8 mouse cellular contexts compared by ENCODE assay signal in the genomic region with DNA sequence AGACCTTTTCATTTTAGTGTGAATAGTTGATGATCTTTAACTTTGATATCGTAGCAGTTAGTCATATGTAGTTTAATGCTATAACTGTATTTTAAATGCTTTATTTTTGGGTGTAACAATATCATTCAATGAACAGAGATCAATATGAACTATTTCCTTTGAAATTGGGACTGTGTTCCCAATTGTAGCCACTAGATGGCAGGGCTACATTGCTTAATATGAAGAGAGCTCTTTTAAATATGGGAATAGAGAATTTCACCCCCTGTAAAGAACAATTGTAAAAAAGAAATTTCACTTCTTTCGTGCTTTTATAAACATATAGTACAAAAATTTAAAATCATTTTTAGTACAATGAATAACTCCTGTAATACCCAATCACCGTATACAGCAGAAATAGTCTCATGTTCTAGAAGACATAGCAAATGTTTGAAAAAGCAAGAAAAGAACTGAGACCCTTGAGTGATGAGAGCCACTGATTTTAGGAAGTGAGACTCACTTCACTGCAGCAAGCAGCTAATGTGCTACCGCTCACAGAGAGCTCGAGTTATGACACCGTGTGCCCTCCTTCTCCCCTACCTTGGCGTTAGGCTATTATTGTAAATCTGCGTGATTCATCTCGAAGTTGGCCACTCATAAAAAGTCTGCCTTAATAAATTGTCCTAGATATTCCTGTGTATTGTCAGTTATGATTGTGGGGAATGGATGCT.
DNase-seq lines count a peak whose midpoint lies in the region; ATAC-seq and TF ChIP-seq lines count a peak whose summit lies in the region.

No protein-coding gene starts in this region.

- no peak overlapping the region for H3K4me2 ChIP-seq in forebrain, embryonic 13.5 days

- H3K27ac ChIP-seq in forebrain, embryonic 13.5 days: no peak overlapping the region
- no peak overlapping the region for H3K27ac ChIP-seq in forebrain, embryonic 10.5 days

- 64% methylated on average over 9 of the region's 9 CpGs for WGBS in forebrain, embryonic 13.5 days
- 69% methylated on average over 9 of the region's 9 CpGs for WGBS in forebrain, embryonic 10.5 days

- intact Hi-C loops in left cerebral cortex, postnatal 14 days (cut with DNase I): loop anchor here (2.0 kb wide), 1 partner anchor 1364 kb away; no protein-coding TSS in a partner anchor
- intact Hi-C loops in left cerebral cortex, postnatal 4 days (cut with DNase I): loop anchor here (2.0 to 10.0 kb wide), 3 partner anchors 214 to 1364 kb away; no protein-coding TSS in a partner anchor

- no peak for DNase-seq in forebrain, embryonic 10.5 days (ENCODE audit: extremely low spot score, low spot score)
- DNase-seq in left cerebral cortex, postnatal 14 days (ENCODE audit: low spot score in 2 of 2): peak; percentile 41 to 66
- no peak for DNase-seq in left cerebral cortex, postnatal 4 days
- no peak for DNase-seq in G1E (ENCODE audit: low spot score)
- peak; percentile 25 for DNase-seq in embryo, embryonic 9.5 days (ENCODE audit: extremely low spot score)
- peak; percentile 45 for DNase-seq in retina, postnatal 1 day
- no peak for DNase-seq in urinary bladder, postnatal 4 days (ENCODE audit: low spot score in 2 of 2)

- TF ChIP-seq CTCF in G1E (IDR thresholded peaks at IDR 0.05; ENCODE audit: low read depth, low read length): peak; percentile 23; the same call in 1 of the 2 replicates

- H3K9me3 ChIP-seq in forebrain, embryonic 13.5 days (replicated peaks): no peaks in the 10 kb centered on the region
- no peaks in the 10 kb centered on the region for H3K9me3 ChIP-seq in forebrain, embryonic 10.5 days
- H3K9me3 ChIP-seq in G1E (replicated peaks): no peaks in the 10 kb centered on the region

- ATAC-seq in forebrain, embryonic 13.5 days: peak; percentile 71; the same call in 1 of the 2 replicates
- no peak; the same call in 1 of the 2 replicates for ATAC-seq in G1E (ENCODE audit: extremely low read depth, insufficient number of reproducible peaks, low FRiP score, poor library complexity, severe bottlenecking)

- H3K4me1 ChIP-seq in forebrain, embryonic 13.5 days: no peaks in the 10 kb centered on the region
- H3K4me1 ChIP-seq in forebrain, embryonic 10.5 days: no peaks in the 10 kb centered on the region
- H3K4me1 ChIP-seq in G1E (ENCODE audit: insufficient read depth, low read depth, low read length): no peaks in the 10 kb centered on the region

- no peaks in the 10 kb centered on the region for H3K27me3 ChIP-seq in forebrain, embryonic 13.5 days
- no peaks in the 10 kb centered on the region for H3K27me3 ChIP-seq in forebrain, embryonic 10.5 days (ENCODE audit: poor library complexity, severe bottlenecking)
- no peaks in the 10 kb centered on the region for H3K27me3 ChIP-seq in G1E (ENCODE audit: insufficient read depth, low read length)

- no peak overlapping the region for H3K4me3 ChIP-seq in forebrain, embryonic 13.5 days
- H3K4me3 ChIP-seq in forebrain, embryonic 10.5 days: no peak overlapping the region
- no peak overlapping the region for H3K4me3 ChIP-seq in G1E (ENCODE audit: low read depth, low read length)

- H3K36me3 ChIP-seq in forebrain, embryonic 13.5 days (ENCODE audit: poor library complexity, severe bottlenecking): no peaks in the 10 kb centered on the region
- H3K36me3 ChIP-seq in forebrain, embryonic 10.5 days (replicated peaks): no peaks in the 10 kb centered on the region
- no peaks in the 10 kb centered on the region for H3K36me3 ChIP-seq in G1E (replicated peaks)

- H3K9ac ChIP-seq in forebrain, embryonic 13.5 days: no peak overlapping the region

Comparison
In these comparisons a context has a peak if more than half of its experiments do, and no peak if none do; other contexts are left out.
1. DNase-seq: peak in left cerebral cortex, postnatal 14 days (2 of 2), embryo, embryonic 9.5 days (single experiment) and retina, postnatal 1 day (single experiment); none in forebrain, embryonic 10.5 days (single experiment), left cerebral cortex, postnatal 4 days (single experiment), G1E (single experiment) and urinary bladder, postnatal 4 days (0 of 2).